Mouse (Mus musculus) v-Abl transformed pro-B cells (cell line): Measurements from ENCODE around the gene Pramel1.
"Not testable (repeated sequence)": the region's sequence is repeated elsewhere in the genome, so short reads cannot be mapped to it uniquely, and the experiment has no call there.

Experiments used
- in situ Hi-C, 2 experiments: fragments of 400-800 bp; cut with MboI; formaldehyde crosslinking; loops; one replicate each; pipeline ENCODE4 v1.15.1; 2025; ENCODE audit not compliant: unreplicated experiment in 2 of 2

Pramel1 gene

DNA sequence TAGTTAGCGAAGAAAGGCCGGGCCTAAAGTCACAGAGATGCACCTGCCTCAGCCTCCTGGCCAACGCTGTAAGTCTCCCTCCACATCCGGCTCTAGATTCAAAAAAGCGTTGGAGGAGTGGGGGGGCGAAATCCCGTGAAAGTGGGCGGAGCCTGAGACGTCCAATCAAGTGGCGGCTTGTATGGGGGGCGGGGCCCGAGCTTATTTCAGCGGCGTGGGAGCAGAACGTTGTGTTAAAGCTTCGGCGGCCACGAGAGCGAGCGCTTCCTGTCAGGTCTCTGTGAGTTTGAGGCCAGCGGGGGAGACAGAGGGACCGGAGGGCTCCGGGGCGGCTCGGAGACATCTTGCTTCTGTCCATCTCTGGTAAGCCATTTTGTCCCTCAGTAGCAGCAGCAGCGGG lies at the start of gene Pramel1:
Gene Pramel1 (plus strand): TSS at position 248 of the 400 bp plus-strand sequence.
- in situ Hi-C loops = loop anchor here in 1 of 2 experiments (25.0 kb wide), 1 partner anchor 1532 kb away; the partner anchor contains the start of gene Efhd2

DNA sequence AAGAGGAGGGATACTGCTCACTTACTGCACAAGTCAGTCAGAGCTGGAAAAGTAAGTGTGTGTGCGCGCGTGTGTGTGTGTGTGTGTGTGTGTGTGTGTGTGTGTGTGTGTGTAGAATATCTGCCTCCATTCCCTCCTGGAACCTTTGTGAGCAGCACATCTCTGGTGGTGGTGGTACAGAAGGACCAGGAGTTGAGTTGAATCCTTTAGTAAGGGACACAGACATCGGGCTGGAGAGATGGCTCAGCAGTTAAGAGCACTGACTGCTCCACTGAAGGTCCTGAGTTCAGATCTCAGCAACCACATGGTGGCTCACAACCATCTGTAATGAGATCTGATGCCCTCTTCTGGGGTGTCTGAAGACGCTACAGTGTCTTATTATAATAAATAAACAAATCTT lies 48.7 kb upstream of the Pramel1 start:
- in situ Hi-C loops = not testable (repeated sequence)

DNA sequence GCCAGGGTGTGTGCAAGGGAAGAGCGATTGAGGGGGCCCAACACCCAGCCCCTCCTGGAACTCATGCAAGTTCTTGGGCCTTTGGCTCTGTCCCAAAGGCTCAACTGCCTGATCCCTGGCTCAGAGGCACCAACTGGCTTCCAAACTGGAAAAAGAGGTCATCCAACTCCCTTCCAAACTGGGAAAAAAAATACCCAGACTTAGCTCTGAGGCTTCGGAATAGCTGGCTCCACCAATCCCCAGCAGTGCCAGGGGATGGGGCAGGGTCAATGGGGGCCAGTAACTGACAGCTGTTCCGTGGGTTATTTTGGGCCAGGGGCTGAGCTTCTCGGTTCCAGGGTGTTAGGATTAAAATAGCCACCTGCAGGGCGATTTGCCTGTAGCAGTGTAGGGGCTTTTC lies 45.5 kb upstream of the Pramel1 start:
- in situ Hi-C loops = no loop called here

DNA sequence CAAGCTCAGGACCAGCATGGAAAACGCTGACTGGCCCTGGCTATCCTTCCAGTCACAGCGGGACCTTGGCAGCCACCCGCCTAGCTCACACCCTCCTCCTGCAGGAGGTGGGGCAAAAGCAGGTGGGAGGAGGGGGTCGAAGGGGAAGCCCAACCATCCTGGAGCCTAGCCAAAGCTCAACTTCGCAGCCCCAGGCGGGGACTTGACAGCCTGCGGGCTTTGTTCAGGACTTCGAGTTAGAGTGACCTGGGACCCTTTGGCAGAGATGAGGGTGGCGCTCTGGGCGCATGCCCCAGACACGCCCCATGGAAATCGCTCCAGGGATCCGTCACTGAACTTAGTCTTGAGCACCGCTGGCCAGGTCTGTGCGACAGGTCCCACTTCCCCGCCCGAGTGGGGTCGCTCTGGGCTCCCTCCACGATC lies 44.7 kb upstream of the Pramel1 start, which contains the start of gene Lrrc38:
Gene Lrrc38 (plus strand): TSS at position 274 of the 423 bp plus-strand sequence.
- in situ Hi-C loops = no loop called here

DNA sequence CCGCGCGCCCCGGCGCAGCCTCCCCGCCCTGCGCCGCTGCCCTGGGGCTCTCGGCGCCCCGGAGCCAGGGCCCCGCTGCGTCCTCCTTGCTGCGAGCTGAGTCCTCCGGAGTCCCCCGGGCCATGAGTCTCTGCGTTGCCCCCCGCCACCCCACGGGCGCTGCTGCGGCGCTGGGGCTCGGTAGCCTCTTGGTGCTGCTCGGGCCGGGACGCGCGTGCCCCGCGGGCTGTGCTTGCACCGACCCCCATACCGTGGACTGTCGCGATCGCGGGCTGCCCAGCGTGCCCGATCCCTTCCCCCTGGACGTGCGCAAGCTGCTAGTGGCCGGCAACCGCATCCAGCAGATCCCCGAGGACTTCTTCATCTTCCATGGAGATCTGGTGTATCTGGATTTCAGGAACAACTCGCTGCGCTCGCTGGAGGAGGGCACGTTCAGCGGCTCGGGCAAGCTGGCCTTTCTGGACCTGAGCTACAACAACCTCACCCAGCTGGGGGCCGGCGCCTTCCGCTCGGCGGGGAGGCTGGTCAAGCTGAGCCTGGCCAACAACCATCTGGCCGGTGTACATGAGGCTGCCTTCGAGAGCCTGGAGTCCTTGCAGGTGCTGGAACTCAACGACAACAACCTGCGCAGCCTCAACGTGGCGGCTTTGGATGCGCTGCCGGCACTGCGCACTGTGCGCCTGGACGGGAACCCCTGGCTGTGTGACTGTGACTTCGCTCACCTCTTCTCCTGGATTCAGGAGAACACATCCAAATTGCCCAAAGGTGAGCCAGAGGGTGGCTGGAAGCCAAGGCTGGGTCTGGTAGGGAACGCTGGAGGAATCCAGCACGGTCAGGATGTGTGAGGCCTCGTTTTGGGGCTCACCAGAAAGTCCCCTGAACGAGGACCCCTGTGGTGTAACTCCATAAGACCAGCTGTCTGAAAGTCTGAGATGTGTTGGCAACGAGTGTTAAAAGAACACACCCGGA lies 43.9 kb upstream of the Pramel1 start:
- in situ Hi-C loops = no loop called here

DNA sequence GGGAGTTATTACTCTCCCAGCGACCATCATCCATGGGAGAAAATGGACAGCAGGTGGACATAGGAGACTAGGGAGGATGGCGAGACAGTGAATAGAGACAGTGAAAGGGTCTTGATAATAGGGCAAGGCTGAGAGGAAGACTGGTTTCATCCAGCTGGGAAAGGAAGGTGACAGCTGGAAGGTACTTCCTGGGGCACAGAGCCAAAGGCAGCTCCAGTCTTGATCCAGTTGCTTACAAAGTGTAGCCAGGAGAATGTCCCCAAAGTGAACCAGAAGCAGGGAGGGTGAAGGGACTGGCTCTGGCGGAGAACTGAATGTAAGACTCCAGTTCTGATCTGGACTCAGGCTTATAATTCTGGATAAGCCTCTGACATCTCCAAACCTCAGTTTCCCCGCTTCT lies 41.9 kb upstream of the Pramel1 start:
- in situ Hi-C loops = no loop called here

DNA sequence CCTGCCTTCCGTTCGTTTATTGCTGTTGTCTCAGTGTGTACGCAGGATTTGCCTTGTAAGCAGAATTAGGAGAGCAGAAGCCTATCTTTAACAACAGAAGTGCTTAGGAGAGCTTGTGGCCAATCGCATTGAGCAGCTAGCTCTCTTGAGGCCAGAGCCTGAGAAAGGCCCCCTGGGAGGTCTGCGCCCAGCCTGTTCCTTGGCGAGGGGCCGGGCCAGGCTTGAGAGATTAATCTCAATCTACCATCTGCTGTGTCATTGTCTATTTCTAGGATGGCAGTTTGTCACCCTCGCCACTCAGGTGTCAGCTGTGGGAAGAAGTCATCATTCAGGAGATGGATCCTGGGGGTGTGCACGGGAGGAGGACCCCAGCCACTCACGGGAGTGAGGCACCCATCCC lies 32.7 kb upstream of the Pramel1 start:
- in situ Hi-C loops = no loop called here

DNA sequence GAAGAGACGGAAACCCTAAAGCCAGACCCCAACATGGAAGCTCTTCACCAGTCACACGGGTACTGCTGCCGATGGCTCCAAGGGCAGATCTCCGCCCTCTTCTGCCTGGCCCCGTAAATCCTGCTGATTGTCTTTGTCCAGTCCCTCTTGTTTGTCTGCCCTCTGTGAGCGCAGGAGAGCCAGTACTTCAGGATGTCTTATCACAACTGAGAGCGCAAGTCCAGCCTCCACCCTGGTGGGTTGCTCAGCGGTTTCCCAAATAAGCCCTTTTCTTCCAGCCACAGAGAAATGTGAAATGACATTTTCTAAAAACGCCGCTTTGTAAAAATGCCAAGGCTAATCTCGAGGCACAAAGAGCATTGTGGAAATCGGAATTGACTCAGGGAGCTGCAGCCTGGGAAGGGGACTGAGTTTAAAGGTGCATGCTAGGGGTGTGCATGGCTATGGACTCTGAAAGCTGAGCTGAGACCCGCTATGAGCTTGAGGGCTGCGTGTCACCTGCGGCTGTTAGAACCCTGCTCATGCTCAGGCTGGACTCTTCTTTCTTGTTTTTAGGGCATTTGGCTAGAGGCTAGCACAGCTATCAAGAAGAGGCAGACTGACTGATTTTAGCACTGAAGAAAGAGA lies 27.7 kb upstream of the Pramel1 start:
- in situ Hi-C loops = no loop called here

DNA sequence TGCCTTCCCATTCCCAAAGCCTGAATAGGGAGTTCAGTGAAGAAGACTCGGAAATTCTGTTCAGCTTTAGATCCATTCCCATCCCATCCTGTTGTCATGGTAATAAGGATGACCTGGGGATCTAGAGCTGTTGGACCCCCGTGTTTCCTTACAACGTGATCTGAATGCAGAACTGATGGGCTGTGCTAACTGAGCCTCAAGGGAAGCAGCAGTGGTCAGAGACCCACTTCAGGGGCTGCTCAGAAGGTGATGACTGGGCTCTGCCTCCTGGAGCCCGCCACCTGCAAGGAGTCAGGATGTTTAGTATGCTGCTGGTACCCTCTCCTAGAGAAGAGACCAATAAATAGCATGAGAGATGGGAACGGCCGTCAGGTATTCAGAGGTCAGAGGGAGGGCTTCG lies 14.7 kb upstream of the Pramel1 start:
- in situ Hi-C loops = loop anchor here in 1 of 2 experiments (25.0 kb wide), 1 partner anchor 1517 kb away; the partner anchor contains the start of gene Efhd2

DNA sequence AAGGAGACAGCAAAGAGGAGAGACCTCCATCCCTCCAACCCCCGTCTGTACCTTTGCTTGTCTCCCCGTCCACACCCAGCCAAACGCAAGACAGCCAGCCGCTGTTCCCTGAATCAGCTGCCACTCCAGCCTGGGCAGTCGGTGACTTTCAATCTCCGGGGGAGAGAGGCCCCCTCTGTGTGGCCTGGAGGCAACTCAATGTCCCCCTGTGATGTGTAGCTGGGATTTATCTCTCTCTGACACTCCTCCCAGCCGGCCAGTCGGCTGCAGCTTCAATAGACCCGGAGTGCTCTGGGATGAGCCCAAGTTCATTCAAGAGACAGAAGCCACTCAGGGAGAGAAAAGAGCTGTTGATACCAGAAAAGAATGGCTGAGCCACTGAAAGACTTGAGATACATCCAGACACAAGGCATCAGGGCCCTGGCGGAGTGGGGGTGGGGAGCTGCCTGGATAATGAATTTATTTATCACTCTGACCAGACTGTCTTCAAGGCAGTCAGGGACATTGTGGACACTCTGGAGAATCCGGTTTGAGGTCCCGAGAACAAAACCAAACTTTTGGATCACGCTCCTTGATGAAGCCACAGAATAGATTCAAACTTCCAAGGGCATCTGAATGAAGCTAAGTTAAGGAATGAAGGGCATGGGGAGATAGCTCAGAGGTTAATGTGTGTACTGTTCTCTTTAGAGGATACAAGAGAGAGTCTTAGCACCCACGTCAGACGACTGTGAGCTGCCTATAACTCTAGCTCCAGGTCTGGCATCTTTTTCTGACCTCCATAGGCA lies 14.1 kb upstream of the Pramel1 start:
- in situ Hi-C loops = loop anchor here in 1 of 2 experiments (25.0 kb wide), 1 partner anchor 1518 kb away; the partner anchor contains the start of gene Efhd2

DNA sequence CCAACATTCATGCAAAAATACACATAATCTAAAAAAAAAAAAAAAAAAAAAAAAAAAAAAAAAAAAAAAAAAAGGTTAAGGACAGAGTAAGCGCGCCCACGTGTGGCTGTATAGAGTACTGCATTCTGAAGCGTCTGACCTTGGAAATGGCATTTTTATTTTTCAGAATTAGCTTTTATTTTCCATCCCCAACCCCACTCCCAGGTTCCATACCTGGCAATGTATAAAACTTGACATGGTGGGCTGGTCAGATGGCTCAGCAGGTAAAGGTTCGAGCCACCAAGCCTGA lies 13.6 kb upstream of the Pramel1 start:
- in situ Hi-C loops = loop anchor here in 1 of 2 experiments (25.0 kb wide), 1 partner anchor 1518 kb away; the partner anchor contains the start of gene Efhd2

DNA sequence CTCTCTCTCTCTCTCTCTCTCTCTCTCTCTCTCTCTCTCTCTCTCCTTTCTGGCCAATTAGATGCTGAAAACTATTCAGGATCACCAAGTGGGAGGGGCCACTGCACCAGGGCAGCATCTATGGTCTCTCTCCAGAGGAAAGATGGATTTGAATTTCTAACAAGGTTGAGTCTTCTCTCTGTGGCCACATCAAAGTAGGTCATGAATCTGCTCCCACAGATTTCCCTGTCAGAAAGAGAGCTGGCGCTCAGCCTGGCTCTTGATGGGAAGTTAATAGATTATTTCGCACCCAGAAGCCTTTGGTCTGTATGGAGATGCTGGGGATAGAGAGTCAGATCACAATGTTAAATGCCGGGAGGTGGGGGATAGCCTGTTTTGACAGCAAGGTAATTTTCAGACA lies 12.1 kb upstream of the Pramel1 start:
- in situ Hi-C loops = loop anchor here in 1 of 2 experiments (25.0 kb wide), 1 partner anchor 1520 kb away; the partner anchor contains the start of gene Efhd2

DNA sequence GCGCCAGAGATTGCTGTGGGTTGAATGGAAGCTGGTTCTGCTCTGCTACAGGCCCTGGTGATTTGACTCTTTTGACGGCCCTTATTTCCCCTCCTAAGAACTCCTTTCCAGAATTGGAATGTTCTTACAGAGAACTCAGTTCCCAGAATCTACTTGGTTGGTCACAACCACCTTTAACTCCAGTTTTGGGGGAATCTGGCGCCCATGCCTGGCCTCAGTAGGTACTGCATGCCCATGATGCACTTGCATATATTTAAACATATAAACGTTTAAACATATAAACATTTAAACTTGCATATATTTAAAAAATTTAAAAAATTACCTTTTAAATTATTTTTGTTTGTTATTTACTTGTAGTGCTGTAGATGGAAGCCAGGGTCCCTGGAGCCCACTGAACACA lies 10.6 kb upstream of the Pramel1 start:
- in situ Hi-C loops = loop anchor here in 1 of 2 experiments (25.0 kb wide), 1 partner anchor 1521 kb away; the partner anchor contains the start of gene Efhd2

DNA sequence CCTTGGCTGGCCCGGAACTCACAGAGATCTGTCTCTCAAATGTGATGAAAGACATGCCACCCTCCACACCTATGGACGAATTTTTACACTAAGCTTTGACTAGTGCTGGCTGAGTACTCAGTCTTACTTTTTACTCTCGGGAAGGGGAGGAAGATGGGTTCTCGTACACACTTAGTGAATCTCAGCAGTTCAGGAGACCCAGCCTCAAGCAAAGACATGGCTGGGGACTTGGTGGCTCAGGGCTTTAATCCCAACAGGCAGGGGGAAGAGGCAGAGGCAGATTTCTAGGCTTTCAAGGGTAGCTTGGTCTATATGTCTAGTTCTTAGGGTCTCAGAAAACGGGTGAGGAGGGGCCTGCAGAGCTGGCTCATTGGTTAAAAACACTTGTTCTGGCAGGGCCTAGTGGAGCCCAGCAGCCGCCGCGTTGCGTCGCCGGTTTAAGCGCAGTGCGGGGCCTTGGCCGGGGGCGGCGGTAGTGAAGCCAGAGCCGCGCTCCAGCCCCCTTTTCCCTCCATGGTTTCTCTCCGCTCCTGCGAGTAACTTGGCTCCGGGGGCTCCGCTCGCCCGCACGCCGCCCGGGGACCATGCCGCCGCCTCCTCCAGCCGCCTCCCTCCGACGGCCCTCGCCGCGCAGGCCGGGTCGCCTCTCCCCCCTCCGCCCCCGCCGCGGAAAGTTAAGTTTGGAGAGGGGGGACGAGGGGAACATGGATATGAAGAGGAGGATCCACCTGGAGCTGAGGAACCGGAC lies 5.1 kb upstream of the Pramel1 start:
- in situ Hi-C loops = loop anchor here in 1 of 2 experiments (25.0 kb wide), 1 partner anchor 1527 kb away; the partner anchor contains the start of gene Efhd2

DNA sequence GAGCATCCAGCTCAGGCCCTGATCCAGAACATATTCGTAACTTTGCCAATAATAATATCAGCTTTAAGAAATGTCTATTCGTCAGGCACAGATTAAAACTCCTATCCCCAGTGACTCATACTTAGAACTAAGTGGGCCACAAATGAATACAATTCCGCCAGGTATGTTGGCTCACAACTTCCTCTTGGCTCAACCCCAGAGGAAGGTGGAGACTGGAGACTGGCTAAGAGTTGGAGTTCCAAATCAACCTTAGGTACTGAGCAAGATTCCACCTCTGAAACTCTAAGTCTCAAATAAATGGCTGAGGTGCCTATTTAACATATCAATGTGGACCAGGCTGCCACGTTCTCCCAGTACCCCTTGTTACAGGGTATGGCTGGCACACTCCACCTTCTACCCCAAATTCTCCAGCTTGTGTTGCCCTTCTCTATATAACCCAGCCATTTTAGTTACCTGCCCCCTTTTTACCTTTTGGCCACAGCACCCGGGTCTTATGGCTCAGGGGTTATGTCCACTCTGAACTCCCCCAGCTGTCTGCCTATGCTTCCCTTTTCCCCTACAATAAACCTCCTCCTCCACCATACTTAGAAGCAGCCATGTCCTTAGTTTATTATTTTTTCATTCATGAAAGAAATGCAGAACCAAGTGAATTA lies 17.5 kb downstream of the Pramel1 start:
- in situ Hi-C loops = loop anchor here (25.0 kb wide), 6 partner anchors 249 to 1974 kb away; partner anchors contain the start of genes Fblim1 (in 2 of the 2), Slc25a34 (in 2 of the 2), Tmem82 (in 2 of the 2) and Efhd2 (in 1 of the 2)

DNA sequence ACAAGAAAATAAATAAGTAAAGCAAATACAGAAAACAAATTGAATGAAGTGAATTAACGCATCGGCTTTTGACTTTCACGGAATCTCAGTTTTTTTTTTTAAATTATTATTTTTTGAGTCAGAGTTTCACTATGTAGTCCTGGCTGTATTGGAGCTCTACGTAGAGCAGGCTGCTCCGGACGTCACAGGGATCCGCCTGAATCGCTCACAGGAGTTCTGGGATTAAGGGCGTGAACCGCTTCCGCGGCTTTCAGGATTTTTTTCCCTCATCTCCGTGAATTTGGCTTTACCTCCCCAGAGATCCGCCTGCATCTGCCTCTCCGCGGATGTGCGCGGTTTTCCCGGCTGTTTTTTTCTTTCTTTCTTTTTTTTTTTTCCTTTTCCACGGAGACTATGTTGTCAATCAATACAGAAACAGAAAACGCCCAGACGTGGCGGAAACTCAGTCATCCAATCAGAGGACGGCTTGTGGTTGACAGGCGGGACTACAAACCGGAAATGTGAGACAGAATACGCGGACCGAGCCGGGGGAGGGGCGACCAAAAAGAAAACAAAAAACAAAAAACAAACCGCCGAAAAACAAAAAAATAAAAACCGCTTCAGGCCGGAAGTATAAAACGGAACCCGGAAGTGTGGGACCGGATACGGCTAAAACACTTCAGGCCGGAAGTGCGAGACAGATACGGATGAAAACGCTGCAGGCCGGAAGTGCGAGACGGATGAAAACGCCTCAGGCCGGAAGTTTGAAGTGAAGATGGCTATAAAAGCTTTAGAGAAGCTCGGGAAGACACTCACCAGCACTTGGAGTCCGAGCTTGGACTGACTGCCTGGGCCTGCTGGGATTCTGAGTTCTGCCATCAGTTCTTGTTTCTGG lies 18.2 kb downstream of the Pramel1 start, which contains the start of gene Pramef8:
Gene Pramef8 (plus strand): TSS at position 208 of the 874 bp plus-strand sequence.
- in situ Hi-C loops = loop anchor here (25.0 kb wide), 6 partner anchors 250 to 1975 kb away; partner anchors contain the start of genes Fblim1 (in 2 of the 2), Slc25a34 (in 2 of the 2), Tmem82 (in 2 of the 2) and Efhd2 (in 1 of the 2)

DNA sequence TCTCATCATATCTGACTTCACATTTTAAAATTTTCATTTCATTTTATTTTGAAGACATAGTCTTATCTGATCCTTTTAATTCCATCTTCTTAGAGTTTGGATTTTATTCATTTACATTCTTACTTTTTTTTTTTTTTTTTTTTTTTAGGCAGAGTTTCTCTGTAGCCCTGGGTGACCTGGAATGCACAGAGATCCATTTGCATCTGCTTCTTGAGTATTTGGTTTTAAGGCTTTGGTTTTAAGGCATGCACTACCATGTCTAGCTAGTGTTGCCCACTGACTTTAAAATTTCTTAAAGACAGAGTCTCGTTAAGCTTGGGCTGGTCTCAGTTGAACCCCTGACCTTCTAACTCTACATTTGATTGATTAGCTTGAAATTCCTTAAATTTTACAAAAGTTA lies 19.4 kb downstream of the Pramel1 start:
- in situ Hi-C loops = loop anchor here (25.0 kb wide), 6 partner anchors 251 to 1976 kb away; partner anchors contain the start of genes Fblim1 (in 2 of the 2), Slc25a34 (in 2 of the 2), Tmem82 (in 2 of the 2) and Efhd2 (in 1 of the 2)
